Mouse (Mus musculus) naive thymus-derived CD4-positive, alpha-beta T cell, adult 2 months (primary cell): Measurements from ENCODE around the gene Zbtb17.

Experiments used
- DNase-seq: peaks from one replicate; pipeline ENCODE4 v3.0.0-alpha.2; 2011; ENCODE audit warnings: low read depth

Zbtb17 gene

GRCm38 (mm10) chr4:141501058-141501457 lies 56.6 kb downstream of the Zbtb17 start:
- DNase-seq, result no peak

- no peak for DNase-seq
Observed at GRCm38 (mm10) chr4:141502723-141503122, 58.3 kb downstream of the Zbtb17 start.

- no peak for DNase-seq
Observed at GRCm38 (mm10) chr4:141504471-141504870, 60.0 kb downstream of the Zbtb17 start.

GRCm38 (mm10) chr4:141505810-141506209 lies 61.4 kb downstream of the Zbtb17 start:
- no peak for DNase-seq

- peak; percentile 8 for DNase-seq
Observed at GRCm38 (mm10) chr4:141506352-141506751, 61.9 kb downstream of the Zbtb17 start.

- no peak for DNase-seq
Observed at GRCm38 (mm10) chr4:141506893-141507292, 62.4 kb downstream of the Zbtb17 start.

- DNase-seq, result no peak
Observed at GRCm38 (mm10) chr4:141510457-141510856, 66.0 kb downstream of the Zbtb17 start.

GRCm38 (mm10) chr4:141512145-141512544 lies 67.7 kb downstream of the Zbtb17 start:
- no peak for DNase-seq

GRCm38 (mm10) chr4:141514179-141514641 lies 69.8 kb downstream of the Zbtb17 start:
- DNase-seq, result no peak
